Mouse (Mus musculus) right cerebral cortex, postnatal 25 days (tissue): ENCODE measurements around the gene Gng12.

Experiments
- DNase-seq: peaks from one replicate; pipeline ENCODE4 v3.0.0; 2022

The Gng12 gene

DNA sequence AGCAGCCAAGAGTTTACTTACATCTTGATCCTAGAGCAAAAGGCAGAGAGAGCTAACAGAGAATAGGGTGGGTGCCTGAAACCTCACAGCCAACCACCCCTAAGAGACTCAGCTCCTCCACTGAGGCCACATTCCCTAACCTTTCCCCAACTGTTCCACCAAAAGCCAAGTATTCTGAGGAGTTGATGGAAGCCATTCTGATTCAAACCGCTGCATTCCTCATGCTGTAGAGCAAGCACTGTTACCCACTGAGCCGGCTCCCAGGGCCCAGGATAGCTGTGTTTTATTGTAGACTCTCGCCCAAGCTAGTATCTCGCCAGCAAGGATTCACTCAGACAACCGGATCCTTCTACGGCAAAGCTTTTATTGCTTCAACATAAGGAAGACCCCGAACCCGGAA, 98.8 kb downstream of the Gng12 start:
- DNase-seq, result no peak

DNA sequence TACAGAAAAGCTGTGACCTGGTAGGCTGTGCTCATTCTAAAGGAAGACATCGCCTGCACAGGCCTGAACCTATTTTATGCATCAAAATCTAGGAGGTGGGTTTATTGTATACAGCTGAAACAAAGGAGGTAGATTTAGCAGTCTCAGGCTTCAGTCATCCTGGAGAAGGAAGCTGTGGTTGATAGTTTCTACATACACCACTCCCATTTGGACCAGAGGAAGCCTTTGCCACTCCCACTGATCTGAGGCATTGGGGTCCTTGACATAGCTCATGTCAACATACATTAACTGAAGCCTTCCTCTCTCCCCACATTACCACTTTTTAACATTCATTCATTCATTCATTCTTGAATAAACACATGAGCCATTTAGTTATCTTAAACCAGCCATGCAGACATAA, 99.6 kb downstream of the Gng12 start:
- DNase-seq, result no peak

DNA sequence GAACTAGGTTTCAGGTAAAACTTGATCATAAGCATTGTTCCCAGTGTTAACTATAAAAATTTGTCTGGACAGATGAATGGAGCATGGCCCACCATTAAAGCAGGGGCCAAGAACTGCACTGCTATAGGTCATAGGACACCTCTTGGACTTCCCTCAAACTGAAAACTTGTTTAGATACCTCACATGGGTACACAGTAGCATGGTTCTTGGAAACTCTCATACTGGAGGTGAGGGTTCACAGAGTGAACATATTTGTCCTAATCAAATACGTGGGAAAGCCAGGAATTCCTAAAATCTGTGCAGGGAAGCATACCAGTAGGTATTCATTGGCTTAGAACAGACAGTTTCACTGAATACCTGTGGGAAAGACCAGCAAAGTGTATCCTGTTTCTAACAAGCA, 100.1 kb downstream of the Gng12 start:
- DNase-seq, result no peak

GRCm38 (mm10) chr6:66998645-66999044, 102.4 kb downstream of the Gng12 start:
- DNase-seq, result no peak

GRCm38 (mm10) chr6:66999800-67000199, 103.6 kb downstream of the Gng12 start:
- no peak for DNase-seq

GRCm38 (mm10) chr6:67009888-67010287, 113.7 kb downstream of the Gng12 start:
- DNase-seq, result no peak

- DNase-seq, result no peak
Measured at GRCm38 (mm10) chr6:67010370-67011216, 114.4 kb downstream of the Gng12 start.

DNA sequence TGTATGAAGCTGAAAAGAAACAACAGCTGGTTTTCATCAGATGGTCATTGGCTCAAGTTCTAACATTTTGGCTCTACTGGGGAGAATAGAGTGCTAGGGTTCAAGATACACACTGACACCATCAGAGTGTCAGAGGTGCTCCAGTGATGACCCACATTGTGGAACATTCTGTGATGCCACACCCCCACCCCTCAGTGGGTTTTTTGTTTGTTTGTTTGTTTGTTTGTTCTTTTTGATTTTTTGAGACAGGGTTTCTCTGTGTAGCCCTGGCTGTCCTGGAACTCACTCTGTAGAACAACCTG, 115.0 kb downstream of the Gng12 start:
- DNase-seq, result no peak

- no peak for DNase-seq
Measured at GRCm38 (mm10) chr6:67013293-67013948, 117.2 kb downstream of the Gng12 start.

- no peak for DNase-seq
Measured at GRCm38 (mm10) chr6:67013949-67014678, 117.9 kb downstream of the Gng12 start.

- DNase-seq, result peak; percentile 29
Measured at GRCm38 (mm10) chr6:67014679-67015075, 118.5 kb downstream of the Gng12 start.

- DNase-seq, result no peak
Measured at GRCm38 (mm10) chr6:67015739-67016519, 119.7 kb downstream of the Gng12 start.

DNA sequence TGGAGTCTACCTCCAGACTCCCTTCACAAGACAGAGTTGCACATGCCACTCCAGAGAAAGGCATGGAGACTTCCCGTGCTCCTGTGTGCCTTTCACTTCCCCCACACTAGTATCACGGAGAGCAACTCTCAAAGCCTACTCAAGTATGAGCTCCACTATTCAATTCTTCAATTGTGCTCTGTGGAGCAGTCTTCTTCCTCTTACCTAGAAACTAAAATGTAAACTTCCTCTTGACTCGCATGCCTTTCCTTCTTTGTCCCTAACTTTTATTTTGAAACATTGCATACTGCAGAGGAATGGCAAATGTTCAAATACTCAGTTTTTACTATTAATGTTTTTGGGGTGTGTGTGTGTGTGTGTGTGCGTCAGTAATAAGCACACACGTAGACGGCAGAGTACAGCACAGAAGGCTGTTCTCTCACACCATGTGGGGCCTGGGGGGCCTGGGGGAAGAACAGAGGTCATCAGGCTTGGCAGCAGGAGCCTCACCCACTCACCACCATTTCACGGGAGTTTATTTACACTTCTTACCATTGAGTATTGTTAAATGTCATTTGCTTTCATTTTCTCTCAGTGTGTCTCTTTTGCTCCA, 120.4 kb downstream of the Gng12 start:
- no peak for DNase-seq

DNA sequence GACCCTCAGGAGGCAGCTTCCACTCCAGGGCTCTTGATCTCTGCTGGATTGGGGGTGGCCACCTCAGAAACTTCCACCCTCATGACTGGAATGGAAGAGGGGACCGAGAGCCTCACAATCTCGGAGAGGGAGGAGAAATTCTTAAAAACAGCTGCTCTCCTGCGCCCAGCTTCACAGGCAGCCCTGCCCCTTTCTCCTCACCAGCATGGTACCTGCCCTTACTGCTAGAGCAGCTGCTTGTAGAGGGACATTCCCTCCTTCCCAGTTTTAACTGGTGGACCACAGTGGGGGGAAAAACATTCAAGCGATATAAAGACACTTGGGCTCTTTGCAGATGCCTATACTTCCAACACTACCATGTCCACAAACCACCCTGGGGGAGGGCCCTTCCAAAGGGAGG, 122.2 kb downstream of the Gng12 start:
- DNase-seq, result no peak

GRCm38 (mm10) chr6:67019001-67019400, 122.8 kb downstream of the Gng12 start:
- DNase-seq, result peak; percentile 52

DNA sequence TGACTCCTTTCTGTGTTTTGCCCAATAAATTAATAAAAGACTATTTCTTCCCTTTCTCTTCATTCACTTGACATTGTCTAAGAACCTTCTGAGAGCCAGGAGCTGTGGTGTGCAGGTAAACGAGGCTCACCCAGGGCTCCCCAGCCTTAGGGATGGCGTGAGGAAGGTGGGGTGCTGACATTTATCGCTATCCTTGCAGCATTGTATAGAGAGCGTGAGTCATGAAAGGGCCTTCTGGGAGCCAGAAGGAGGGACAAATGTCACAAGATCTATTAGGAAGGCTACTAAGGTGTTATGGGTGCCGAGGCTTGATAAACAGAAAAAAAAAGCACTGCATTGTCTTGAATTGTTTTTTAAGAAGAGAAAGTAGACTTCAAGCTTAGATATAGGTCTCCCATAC, 125.1 kb downstream of the Gng12 start:
- DNase-seq, result no peak

DNA sequence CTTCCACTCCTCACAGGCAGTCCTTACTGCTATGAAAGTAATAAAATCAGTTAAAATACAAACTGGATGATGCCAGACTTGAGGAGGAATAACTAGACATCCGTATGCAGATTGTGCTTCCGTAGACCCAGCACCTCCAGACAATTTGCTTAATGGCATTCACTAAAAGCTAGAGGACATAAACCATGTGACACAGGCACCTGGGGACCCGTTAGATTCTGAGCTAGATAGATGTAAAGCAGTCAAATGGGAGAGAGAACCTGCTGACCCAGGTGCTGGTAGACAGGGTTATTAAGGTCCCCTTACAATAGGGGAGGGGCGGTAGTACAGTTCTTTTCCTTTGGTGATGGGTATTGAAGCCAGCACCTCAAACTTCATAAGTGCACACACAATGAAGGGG, 127.5 kb downstream of the Gng12 start:
- DNase-seq, result no peak

DNA sequence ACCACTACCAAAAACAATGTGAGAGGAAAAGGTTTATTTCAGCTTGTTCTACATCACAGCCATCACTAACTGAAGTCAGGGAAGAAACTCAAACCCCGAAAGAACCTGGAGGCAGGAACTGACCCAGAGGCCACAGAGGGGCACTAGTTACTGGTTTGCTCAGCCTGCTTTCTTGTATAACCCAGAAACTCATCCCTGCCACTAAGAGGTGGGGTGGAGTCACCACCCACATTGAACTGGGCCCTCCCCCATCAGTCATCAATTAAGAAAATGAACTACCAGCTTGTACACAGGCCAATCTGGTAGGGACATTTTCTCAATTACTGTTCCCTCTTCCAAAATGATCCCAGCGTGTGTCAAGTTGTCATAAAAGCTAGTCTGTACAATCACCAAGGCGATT, 130.5 kb downstream of the Gng12 start:
- DNase-seq, result no peak

DNA sequence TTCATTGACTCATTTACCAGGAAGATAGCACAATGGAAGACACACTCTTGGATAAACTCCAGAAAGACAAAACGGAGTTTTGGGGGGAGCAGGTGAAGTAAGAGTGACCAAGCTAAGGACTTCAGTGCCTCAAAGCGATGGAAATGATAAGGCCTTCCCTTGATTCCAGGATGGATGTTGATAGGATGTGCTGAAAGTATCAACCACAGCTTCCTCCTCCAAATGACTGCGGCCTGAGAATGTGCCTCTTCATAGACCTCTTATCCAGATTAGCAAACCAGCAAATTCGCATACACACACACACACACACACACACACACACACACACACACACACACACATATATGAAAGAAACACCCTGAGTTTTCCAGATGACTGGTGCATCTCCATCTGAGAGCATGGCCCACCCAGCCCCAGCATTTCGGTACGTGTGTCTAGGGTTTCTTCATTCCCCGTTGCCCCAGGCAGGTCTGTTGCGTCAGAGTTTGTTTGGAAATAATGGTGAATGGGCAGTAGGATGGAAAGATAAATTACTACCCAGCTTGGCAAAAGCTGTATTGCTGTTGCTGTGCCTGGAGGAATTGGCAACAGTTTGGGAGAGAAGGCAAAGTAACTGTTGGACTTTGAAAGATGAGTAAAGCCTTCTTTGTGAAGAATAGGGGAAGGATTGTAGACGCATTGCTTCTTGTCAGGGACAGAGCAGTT, 131.4 kb downstream of the Gng12 start:
- no peak for DNase-seq

DNA sequence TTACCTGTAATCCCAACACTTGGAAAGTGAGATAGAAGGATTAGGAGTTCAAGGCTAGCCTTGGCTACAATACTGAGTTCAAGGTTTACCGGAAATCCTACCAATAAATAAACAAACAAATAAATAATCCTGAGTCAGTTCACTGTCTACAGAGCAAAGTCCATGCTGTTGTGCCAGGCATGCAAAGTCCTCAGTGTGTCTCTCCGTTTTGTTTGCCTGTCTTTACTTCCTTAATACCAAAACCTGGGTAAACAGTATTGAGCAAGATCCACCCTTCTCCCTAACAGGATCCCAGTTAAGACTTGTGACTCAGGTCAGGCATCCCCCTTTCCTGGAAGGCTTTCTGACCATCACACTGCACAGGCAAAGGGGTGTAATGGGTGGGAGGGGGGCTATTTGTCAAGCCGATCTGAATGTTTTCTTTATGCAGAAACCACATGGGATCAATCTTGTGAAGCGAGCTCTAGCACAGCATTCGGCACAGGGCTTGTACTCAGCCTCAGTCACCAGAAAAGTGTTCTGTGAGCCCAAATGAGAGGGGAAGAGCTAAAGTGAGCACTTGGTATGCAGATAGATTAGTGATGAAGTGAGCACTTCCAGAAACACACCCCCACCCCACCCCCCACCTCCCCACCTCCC, 133.2 kb downstream of the Gng12 start:
- DNase-seq, result no peak

- no peak for DNase-seq
Measured at GRCm38 (mm10) chr6:67029987-67030386, 133.8 kb downstream of the Gng12 start.

DNA sequence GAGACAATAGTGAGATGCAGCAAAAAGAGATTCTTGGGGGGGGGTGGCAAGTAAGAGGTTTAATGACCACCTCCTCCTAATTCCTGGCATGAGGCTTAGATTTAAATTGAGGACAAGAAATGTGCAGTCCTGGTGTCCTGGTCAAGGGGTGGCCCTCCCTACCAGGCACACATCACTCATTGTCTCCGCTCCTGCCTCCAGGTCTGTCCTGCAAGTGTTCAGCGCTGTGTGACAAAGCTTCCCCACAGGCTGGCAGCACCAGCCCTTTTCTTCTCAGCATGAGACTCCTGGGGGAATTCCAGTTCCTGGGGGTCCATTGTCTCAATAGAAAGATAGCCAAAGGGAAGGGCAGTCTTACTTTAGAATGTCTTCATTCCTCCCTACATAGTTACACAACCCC, 134.2 kb downstream of the Gng12 start:
- no peak for DNase-seq
